Comparison of ENCODE assay signal across 29 mouse cellular contexts in the genomic region with DNA sequence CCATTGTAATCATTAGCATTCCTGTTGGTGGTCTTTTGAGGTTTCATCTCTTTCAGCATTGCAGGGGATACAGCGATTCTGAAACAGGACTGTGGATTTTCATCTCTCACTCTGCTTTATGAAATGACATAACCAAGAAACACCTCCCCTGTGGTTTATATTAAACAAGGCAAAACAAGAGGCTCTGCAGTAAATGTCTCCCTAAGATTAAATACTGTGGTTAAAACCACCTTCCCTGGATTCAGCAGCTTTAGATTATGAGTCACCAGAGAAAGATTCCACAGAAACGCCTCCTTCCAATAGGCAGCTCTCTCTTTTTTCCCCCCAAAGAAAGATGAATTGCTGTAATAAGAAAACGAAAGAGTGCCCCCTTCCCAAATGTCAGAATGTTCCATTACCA. TPM values are rescaled to one million over a fixed set of nuclear protein-coding genes. Genes with fewer than 3 reads are reported as not detected.
DNase-seq lines count a peak whose midpoint lies in the region; ATAC-seq lines count a peak whose summit lies in the region.
"Had no signal": no experiment of that assay in that cellular context is flagged by ENCODE, and none has a peak within 500 bp of the region (broad histone marks: within the 10 kb centered on the region; RNA-seq: fewer than 3 reads in every experiment).

No protein-coding gene starts in this region.

- no peak overlapping the region for H3K4me3 ChIP-seq in neural tube, embryonic 13.5 days
- no peak overlapping the region for H3K4me3 ChIP-seq in neural tube, embryonic 14.5 days (ENCODE audit: low read depth, low read length)
- H3K4me3 ChIP-seq: embryonic facial prominence, embryonic 12.5 days; forebrain, embryonic 13.5 days; heart, embryonic 10.5 days; hindbrain, embryonic 13.5 days had no signal

- no peak overlapping the region for H3K27ac ChIP-seq in neural tube, embryonic 13.5 days (replicated peaks)
- no peak overlapping the region for H3K27ac ChIP-seq in neural tube, embryonic 14.5 days (ENCODE audit: low read depth, low read length)
- H3K27ac ChIP-seq: embryonic facial prominence, embryonic 12.5 days; forebrain, embryonic 13.5 days; heart, embryonic 10.5 days; hindbrain, embryonic 13.5 days; hindbrain, postnatal 0 days had no signal

- peak; percentile 72; the same call in 1 of the 2 replicates for ATAC-seq in neural tube, embryonic 13.5 days (ENCODE audit: low read depth)
- ATAC-seq in neural tube, embryonic 14.5 days (ENCODE audit: low read depth): peak; percentile 83
- ATAC-seq: activated CD4-positive, CD25-positive, alpha-beta regulatory T cell, adult 4 months; CD4-positive, CD25-positive, alpha-beta regulatory T cell, adult 4 months; forebrain, embryonic 13.5 days; forebrain, postnatal 0 days; hindbrain, postnatal 0 days had no signal

- no peaks in the 10 kb centered on the region for H3K27me3 ChIP-seq in neural tube, embryonic 13.5 days
- no peaks in the 10 kb centered on the region for H3K27me3 ChIP-seq in neural tube, embryonic 14.5 days (ENCODE audit: control insufficient read depth, insufficient read depth, low read length)
- H3K27me3 ChIP-seq: embryonic facial prominence, embryonic 12.5 days; forebrain, embryonic 13.5 days; hindbrain, embryonic 13.5 days had no signal

- no peak for DNase-seq in neural tube, embryonic 10.5 days (ENCODE audit: extremely low spot score, low spot score)
- DNase-seq in brain, adult 2 months (ENCODE audit: low read depth, low spot score): peak; percentile 21
- no peak for DNase-seq in heart, postnatal 25 days (ENCODE audit: low spot score)
- no peak for DNase-seq in layer of hippocampus, adult 9-11 months
- DNase-seq: adrenal gland, postnatal 14 days; B cell, adult 2 months; cerebellum, adult 2 months; cerebellum, postnatal 14 days; embryo, embryonic 11 days; forebrain, postnatal 0 days; gastrocnemius, postnatal 10 days; heart, adult 18-20 months; heart, postnatal 10 days had no signal

- no peak overlapping the region for H3K4me2 ChIP-seq in neural tube, embryonic 13.5 days
- no peak overlapping the region for H3K4me2 ChIP-seq in neural tube, embryonic 14.5 days (ENCODE audit: low read depth, low read length)
- H3K4me2 ChIP-seq: embryonic facial prominence, embryonic 12.5 days; forebrain, embryonic 13.5 days; hindbrain, embryonic 13.5 days had no signal

- no peak overlapping the region for H3K9ac ChIP-seq in neural tube, embryonic 13.5 days
- no peak overlapping the region for H3K9ac ChIP-seq in neural tube, embryonic 14.5 days (replicated peaks; ENCODE audit: low read depth, low read length)
- H3K9ac ChIP-seq: embryonic facial prominence, embryonic 12.5 days; forebrain, embryonic 13.5 days; forebrain, postnatal 0 days; hindbrain, embryonic 13.5 days had no signal

- no peaks in the 10 kb centered on the region for H3K36me3 ChIP-seq in neural tube, embryonic 13.5 days
- no peaks in the 10 kb centered on the region for H3K36me3 ChIP-seq in neural tube, embryonic 14.5 days (ENCODE audit: control insufficient read depth, insufficient read depth, low read length)
- H3K36me3 ChIP-seq: embryonic facial prominence, embryonic 12.5 days; G1E; heart, embryonic 10.5 days; hindbrain, embryonic 13.5 days had no signal

- H3K4me1 ChIP-seq in neural tube, embryonic 13.5 days (replicated peaks): 0 out of 2 replicates have a peak, but pooled peaks cover 5% of the 10 kb centered on the region
- H3K4me1 ChIP-seq in neural tube, embryonic 14.5 days (ENCODE audit: control insufficient read depth, insufficient read depth, low read length): no peaks in the 10 kb centered on the region
- H3K4me1 ChIP-seq: forebrain, embryonic 13.5 days; heart, embryonic 10.5 days; hindbrain, embryonic 13.5 days had no signal

- intact Hi-C loops in heart, postnatal 25 days (cut with DNase I): no loop called here

- WGBS in neural tube, embryonic 13.5 days: 45% methylated on average over 3 of the region's 3 CpGs
- 46% methylated on average over 3 of the region's 3 CpGs for WGBS in neural tube, embryonic 14.5 days

- no peaks in the 10 kb centered on the region for H3K9me3 ChIP-seq in neural tube, embryonic 13.5 days
- no peaks in the 10 kb centered on the region for H3K9me3 ChIP-seq in neural tube, embryonic 14.5 days (ENCODE audit: control insufficient read depth, low read length)
- H3K9me3 ChIP-seq: embryonic facial prominence, embryonic 12.5 days; forebrain, embryonic 13.5 days; heart, embryonic 10.5 days; hindbrain, embryonic 13.5 days had no signal

RNA-seq across cellular contexts. Expression of a gene that starts 4.9 kb away (rescaled TPM):
- not detected in 2 replicates for polyA plus RNA-seq in neural tube, embryonic 13.5 days (2015; fragmentation: Nextera tagmentation; extraction: Ambion mirVana)
- polyA plus RNA-seq in neural tube, embryonic 14.5 days (2014; fragmentation: Nextera tagmentation; extraction: Ambion mirVana): not detected in 2 replicates
- total RNA-seq in heart, postnatal 25 days (2021): not detected
- total RNA-seq: adrenal gland, adult 18-20 months; adrenal gland, postnatal 14 days; common myeloid progenitor, adult 5-6 weeks; forebrain, postnatal 0 days; G1E; gastrocnemius, postnatal 10 days; gastrocnemius, postnatal 4 days; heart, adult 18-20 months; heart, postnatal 10 days; hematopoietic stem cell, adult 5-6 weeks; hindbrain, postnatal 0 days had no signal
- polyA plus RNA-seq: activated CD4-positive, CD25-positive, alpha-beta regulatory T cell, adult 4 months; CD4-positive, CD25-positive, alpha-beta regulatory T cell, adult 4 months; cerebellum, adult 2 months; G1E; heart, embryonic 10.5 days; heart, embryonic 14.5 days; hindbrain, embryonic 13.5 days; hindbrain, postnatal 0 days; intestine, embryonic 14.5 days had no signal
